Mouse (Mus musculus) heart, postnatal 25 days (tissue): ENCODE data around the gene Aaed1. TPM values are rescaled to one million over a fixed set of nuclear protein-coding genes. Genes with fewer than 3 reads are reported as not detected.

ENCODE experiments used
- total RNA-seq, 2 experiments: library from RNA; stranded (reverse); gene quantifications; 2 replicates each; pipeline ENCODE4 v1.2.3; 2021

The Aaed1 gene
- total RNA-seq, 2 experiments from 2014 or later: 56.6 to 60.1 TPM

Other genes with a start within 250 kb of the Aaed1 start
- gene Hsd17b3, start 223.5 kb downstream of the Aaed1 start, total RNA-seq: not detected
- 1 to 10 TPM; 1.5 to 1.6 TPM for gene Slc35d2, start 183.3 kb downstream of the Aaed1 start, total RNA-seq
- gene Zfp367, start 159.5 kb downstream of the Aaed1 start, total RNA-seq: 10 to 100 TPM; 21.5 to 22.6 TPM
- 10 to 100 TPM; 52.6 to 52.7 TPM for gene Habp4, start 150.9 kb downstream of the Aaed1 start, total RNA-seq
- gene Cdc14b, start 37.4 kb downstream of the Aaed1 start, total RNA-seq: 1 to 10 TPM; 7.0 to 9.0 TPM
- gene Ctsl, start 58.2 kb upstream of the Aaed1 start, total RNA-seq: 100 to 1,000 TPM; 227 to 243 TPM
- 1 to 10 TPM; 2.7 to 4.4 TPM for gene Cdk20, start 119.6 kb upstream of the Aaed1 start, total RNA-seq
- gene Fam240b, start 185.1 kb upstream of the Aaed1 start, total RNA-seq: not detected